Mouse (Mus musculus) CH12F3 (cell line): ENCODE results near the gene Atp5s.

Source experiments
- in situ Hi-C: fragments of 300-500 bp; cut with MboI; formaldehyde crosslinking; loops from 2 replicates; pipeline ENCODE4 v1.14.3; 2020; ENCODE audit warnings: low sequenced_read_pairs

Gene Atp5s

DNA sequence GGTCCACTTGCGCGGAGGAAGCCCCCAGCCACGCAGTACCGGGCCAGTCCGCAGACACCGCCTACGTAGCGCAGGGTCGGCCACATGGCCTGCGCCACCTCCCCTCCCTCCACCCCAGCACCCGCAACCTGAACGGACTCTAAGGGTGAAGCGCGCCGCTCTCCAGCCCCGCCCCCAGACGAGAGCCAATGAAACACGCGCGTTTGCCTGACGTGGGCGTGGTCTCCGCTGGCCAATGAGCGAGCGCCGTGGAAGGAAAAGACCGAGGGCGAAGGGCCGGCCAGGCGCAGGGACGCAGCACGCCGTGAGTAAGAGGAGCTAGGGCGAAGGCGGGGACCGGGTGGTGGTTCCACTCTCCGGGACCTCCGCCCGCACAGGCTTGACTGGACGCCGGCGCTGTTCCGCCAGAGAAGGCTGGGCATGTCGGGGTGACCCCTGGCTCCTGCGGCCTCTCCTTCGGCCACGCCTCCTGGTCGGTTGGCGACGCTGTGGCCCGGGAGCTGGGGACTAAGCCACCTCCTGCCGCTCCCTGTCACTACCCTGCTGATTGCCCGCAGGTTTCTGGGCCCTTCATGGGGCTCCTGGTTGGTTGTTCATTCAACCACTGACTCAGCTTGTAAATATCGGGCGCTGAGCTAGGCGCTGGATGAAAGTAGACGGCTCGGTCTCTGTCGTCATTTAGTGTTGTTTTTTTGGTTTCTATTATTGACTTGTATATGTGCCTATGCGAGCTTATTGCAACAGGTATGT is at the start of gene Atp5s, which contains the start of gene L2hgdh:
Gene Atp5s, plus strand, starts transcription at position 240 of the 750 bp plus-strand sequence.
Gene L2hgdh, minus strand, starts transcription at position 163 of the 750 bp plus-strand sequence.
- in situ Hi-C loops: loop anchor here (25.0 kb wide), 1 partner anchor 162 kb away; the partner anchor contains the start of genes Atl1 and Map4k5

DNA sequence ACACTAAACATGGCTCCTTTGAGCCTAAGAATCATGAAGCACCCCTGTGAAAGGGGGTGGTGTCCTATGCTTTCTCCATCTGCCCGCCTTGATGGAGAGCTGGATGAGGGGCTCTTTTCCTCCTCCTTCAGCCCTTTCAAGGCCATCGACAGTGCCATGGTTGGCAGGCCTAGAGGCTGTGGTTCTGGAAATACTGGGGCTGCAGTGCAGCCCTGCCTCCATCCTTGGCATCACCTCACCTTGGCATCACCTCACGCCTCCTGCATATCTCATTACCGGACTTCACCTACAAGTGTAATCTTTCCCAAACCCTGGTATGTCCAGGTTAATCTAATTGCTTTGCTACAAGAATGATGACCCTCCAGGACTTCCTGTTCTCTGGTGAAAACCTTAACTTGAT is 48.6 kb upstream of the Atp5s start:
- in situ Hi-C loops: loop anchor here (25.0 kb wide), 2 partner anchors 314 to 464 kb away; partner anchors contain the start of genes Arf6, Gm49384, Gm9887 and Nemf

DNA sequence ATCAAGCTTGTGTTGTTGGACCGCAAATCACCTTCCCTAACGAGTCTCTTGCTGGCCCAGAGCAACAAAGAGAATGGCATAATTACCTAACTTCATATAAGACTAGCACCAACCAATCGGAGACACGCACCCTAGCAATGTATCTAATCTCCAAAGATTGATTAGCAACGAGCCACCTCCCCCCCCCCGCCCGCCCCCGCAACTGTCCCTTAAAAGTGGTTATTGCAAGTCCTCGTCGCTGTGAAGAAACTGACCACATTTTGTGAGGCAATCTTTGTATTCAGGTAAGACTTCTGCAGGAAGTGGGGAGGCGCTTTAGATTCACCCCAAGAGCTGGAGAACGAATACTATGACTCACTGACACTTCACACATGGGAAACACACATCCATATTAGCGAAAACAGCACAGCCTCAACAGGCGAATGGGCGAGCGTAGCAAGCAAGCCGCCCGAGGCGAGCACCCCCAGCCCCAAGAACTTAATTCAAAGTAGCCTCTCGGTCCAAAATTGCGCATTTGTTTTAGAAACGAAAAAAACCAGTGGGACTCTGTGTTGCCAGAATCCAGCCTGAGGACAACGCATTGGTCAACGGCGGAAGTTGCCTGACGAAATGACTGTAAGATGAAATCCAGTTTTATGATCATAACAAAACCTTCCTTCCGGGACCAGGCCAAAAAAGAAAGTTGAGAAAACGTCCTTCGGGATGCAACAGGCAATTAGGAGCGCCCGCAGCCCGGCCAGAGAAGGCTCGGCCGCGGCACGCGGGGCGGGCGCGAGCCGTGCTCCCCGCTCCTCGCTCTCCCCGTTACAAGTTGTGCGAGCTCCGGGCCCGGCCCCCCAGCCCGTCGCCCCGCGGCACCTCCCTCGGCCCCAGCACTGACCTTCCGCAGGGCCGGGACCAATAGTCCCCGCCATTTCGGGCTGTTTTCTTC is 43.9 kb upstream of the Atp5s start:
- in situ Hi-C loops: loop anchor here (25.0 kb wide), 2 partner anchors 319 to 469 kb away; partner anchors contain the start of genes Arf6, Gm49384, Gm9887 and Nemf

DNA sequence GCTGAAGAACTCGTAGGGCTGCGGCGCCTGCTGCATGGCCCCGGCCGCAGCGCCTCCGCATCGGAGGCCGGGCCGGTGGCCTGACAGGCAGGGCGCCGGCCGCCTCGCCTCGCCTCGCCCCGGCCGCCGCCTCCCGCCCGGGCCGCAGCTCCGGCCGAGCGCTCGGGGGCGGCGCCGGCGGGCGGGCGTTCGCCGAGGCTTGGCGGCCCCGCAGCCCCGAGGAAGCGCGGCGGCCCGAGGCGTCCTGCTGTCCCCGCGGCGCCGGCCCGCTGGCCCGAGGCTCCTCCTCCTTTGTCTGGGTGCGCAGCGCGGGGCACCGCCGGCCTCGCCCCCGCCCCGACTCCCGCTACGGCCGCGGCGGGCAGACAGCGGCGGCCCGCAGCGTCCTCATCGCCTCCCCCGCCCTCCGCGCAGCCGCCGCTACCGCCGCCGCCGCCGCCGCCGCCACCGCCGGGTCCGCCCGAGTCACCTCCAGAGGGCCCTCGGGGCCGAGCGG is 43.1 kb upstream of the Atp5s start, which contains the start of gene Sos2:
Gene Sos2, minus strand, starts transcription at position 287 of the 496 bp plus-strand sequence.
- in situ Hi-C loops: loop anchor here (25.0 kb wide), 2 partner anchors 319 to 469 kb away; partner anchors contain the start of genes Arf6, Gm49384, Gm9887 and Nemf

- in situ Hi-C loops: loop anchor here (25.0 kb wide), 2 partner anchors 320 to 470 kb away; partner anchors contain the start of genes Arf6, Gm49384, Gm9887 and Nemf
Observed at GRCm38 (mm10) chr12:69682065-69682787, 42.5 kb upstream of the Atp5s start.

GRCm38 (mm10) chr12:69682788-69683419 is 41.8 kb upstream of the Atp5s start:
- in situ Hi-C loops: loop anchor here (25.0 kb wide), 2 partner anchors 321 to 471 kb away; partner anchors contain the start of genes Arf6, Gm49384, Gm9887 and Nemf

DNA sequence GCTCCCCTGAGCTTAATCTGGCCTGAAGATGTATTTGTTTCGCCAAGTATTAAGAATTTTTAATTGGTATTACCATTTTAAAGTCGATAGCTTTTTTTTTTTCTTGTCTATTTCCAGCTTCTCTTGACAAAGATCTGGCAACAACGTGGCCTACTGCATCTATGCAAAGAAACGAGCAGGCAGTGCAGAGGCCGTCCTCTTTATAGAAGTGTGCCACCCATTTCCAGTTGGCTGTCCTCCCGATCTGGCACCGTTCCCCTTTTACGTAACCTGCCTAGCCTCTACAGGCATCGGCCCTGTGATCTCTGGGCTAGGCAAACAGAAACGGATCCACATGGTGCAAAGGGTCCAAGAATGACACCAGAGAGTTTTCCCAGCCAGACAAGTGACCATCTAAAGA is 41.2 kb upstream of the Atp5s start:
- in situ Hi-C loops: loop anchor here (25.0 kb wide), 2 partner anchors 321 to 471 kb away; partner anchors contain the start of genes Arf6, Gm49384, Gm9887 and Nemf

DNA sequence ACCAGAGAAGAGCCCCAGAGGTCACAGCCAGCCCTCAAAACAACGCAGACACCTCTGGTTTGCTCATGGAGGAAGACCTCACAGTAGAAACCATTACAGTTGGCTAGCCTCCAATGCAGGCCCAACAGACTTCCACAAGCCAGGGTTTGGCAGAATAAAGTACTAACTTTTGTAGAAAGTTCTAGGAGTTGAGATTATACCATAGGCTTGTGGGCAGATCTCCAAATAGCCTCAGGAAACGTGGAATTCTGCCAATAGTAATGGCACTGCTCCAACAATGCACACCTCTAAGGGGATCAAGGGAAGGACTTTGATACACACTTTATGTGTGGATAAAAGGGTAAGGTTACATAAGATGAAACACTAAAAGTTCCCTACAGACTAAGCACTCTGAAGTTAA is 36.4 kb upstream of the Atp5s start:
- in situ Hi-C loops: loop anchor here (25.0 kb wide), 2 partner anchors 326 to 476 kb away; partner anchors contain the start of genes Arf6, Gm49384, Gm9887 and Nemf

DNA sequence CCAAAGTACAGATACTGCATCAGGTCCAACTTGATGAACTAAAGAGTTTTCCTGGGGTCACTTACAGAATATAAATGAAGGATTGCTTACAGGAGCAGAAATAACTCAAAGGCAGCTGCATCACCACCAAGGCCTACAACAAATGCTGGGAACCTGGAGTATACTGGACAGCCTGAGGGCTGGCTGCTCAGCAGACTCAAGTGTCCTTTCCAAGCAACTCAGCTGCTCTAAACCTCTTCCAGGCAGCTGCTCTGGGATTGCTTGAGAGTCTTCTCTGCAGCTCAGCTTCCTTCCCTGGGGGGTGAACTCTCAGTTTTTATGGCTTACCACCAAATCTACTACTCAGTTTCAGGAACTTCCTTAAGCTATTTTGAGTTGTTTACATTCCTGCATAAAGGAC is 35.7 kb upstream of the Atp5s start:
- in situ Hi-C loops: loop anchor here (25.0 kb wide), 2 partner anchors 327 to 477 kb away; partner anchors contain the start of genes Arf6, Gm49384, Gm9887 and Nemf

- in situ Hi-C loops: loop anchor here (25.0 kb wide), 2 partner anchors 328 to 478 kb away; partner anchors contain the start of genes Arf6, Gm49384, Gm9887 and Nemf
Observed at GRCm38 (mm10) chr12:69690714-69691113, 34.0 kb upstream of the Atp5s start.

DNA sequence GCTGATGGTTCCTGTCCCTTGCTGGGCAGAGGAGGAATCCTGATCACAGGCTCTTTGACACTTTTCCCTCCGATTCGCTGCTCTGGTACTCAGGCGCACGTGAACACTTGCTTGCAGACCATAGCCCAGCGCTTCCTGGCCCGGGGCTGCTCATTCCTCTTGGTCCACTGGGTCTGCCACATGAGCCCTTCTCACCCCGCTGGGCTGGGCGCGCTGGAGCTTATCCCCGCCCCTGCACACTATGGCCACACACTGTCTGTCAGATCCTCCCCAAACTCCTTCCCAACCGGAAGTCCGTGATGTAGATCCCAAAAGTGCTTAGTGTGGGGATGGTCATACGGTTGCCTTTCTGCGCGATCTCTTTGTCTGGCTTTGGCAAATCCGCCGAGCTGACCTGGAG is 31.3 kb upstream of the Atp5s start:
- in situ Hi-C loops: loop anchor here (25.0 kb wide), 2 partner anchors 331 to 481 kb away; partner anchors contain the start of genes Arf6, Gm49384, Gm9887 and Nemf

DNA sequence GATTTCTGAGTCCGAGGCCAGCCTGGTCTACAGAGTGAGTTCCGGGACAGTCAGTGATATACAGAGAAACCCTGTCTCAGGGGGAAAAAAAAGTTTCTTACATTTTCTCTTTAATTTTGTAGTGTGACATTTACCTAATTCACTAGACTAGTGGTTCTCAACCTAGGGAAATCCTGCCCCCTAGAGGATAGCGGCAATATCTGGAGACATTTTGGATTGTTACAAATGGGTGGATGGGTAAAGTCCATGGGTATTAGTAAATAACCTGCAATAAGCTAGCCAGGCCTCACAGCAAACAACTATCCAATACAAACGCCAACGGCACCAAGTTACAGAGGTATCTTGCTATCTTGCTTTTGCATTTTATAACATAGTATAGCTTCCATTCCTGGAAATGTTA is 28.0 kb upstream of the Atp5s start:
- in situ Hi-C loops: loop anchor here (25.0 kb wide), 2 partner anchors 334 to 484 kb away; partner anchors contain the start of genes Arf6, Gm49384, Gm9887 and Nemf

DNA sequence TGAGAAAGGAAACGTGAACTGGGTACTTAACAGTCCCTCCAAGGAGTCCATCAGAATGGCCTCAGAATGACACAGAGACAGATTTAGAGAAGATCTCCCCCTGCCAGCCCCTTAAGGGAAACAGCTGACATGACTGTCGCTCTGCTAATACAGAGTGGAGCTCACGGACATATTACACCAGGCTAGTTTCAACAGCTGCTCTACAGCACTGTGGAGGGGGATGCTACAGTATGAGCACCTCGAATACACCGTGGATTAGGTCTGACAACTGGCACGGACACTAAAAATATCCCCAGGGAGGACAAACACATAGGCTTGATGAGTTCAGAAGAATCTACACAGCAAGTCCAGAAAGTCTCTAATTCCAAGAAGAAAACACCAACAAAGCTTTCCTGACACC is 26.4 kb upstream of the Atp5s start:
- in situ Hi-C loops: loop anchor here (25.0 kb wide), 2 partner anchors 336 to 486 kb away; partner anchors contain the start of genes Arf6, Gm49384, Gm9887 and Nemf

GRCm38 (mm10) chr12:69704799-69705458 is 19.8 kb upstream of the Atp5s start:
- in situ Hi-C loops: no loop called here

- in situ Hi-C loops: no loop called here
Observed at GRCm38 (mm10) chr12:69713628-69714027, 11.1 kb upstream of the Atp5s start.

DNA sequence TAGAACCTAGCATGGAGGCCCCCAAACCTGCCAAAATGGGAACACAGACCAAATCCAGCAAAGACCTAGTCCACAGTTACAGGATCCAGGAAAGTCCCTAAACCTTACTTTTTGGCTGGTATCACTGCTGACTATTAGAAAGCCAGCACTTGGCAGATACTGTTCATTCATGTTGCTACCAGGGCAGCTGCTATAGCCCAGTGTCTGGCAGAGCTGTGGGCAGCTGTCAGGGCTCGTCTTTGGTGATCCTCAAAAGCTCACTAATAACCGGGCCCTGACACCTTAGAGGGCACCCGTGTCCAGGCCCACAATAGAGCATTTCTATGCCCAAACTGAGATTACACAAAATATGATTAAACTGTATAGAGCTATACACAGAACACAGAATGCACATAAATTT is 1.9 kb upstream of the Atp5s start:
- in situ Hi-C loops: no loop called here

- in situ Hi-C loops: no loop called here
Observed at GRCm38 (mm10) chr12:69723376-69723775, 1.4 kb upstream of the Atp5s start.

GRCm38 (mm10) chr12:69724018-69724710 is 586 bp upstream of the Atp5s start:
- in situ Hi-C loops: no loop called here
